Mouse (Mus musculus) spleen, adult 2 months (tissue): Measurements from ENCODE around the gene Terf2ip. TPM values are rescaled to one million over a fixed set of nuclear protein-coding genes. Genes with fewer than 3 reads are reported as not detected.

Experiments used
- DNase-seq, 2 experiments: peaks; one replicate each; pipeline versions ENCODE4 v3.0.0 to v3.0.0-alpha.2; 2012 to 2021; ENCODE audit warnings: low spot score in 2 of 2, low read depth in 1 of 2
- H3K27ac ChIP-seq: fragments of 200-500 bp; 2 replicates; pipeline ENCODE4 v1.5.1; 2012; ENCODE audit warnings: low read length, inconsistent platforms; ENCODE audit not compliant: insufficient read depth
- H3K27me3 ChIP-seq: fragments of 200-500 bp; 2 replicates; pipeline ENCODE4 v1.6.1; 2012; ENCODE audit warnings: mild to moderate bottlenecking, moderate library complexity, low read length, inconsistent platforms; ENCODE audit not compliant: control insufficient read depth, insufficient read depth
- H3K36me3 ChIP-seq: fragments of 200-500 bp; 2 replicates; pipeline ENCODE4 v1.6.1; 2012; ENCODE audit warnings: mild to moderate bottlenecking, low read length, inconsistent platforms; ENCODE audit not compliant: control insufficient read depth, insufficient read depth
- H3K4me1 ChIP-seq: fragments of 200-500 bp; 2 replicates; pipeline ENCODE4 v1.6.1; 2011; ENCODE audit warnings: inconsistent platforms; ENCODE audit not compliant: control insufficient read depth, insufficient read depth, insufficient read length
- H3K4me3 ChIP-seq: fragments of 200-500 bp; 2 replicates; pipeline ENCODE4 v1.5.1; 2011; ENCODE audit warnings: mild to moderate bottlenecking, inconsistent platforms; ENCODE audit not compliant: insufficient read depth, insufficient read length; ENCODE audit errors: extremely low read depth
- CTCF ChIP-seq: fragments of 200-500 bp; IDR thresholded peaks from 2 replicates; pipeline ENCODE4 v1.5.1; 2011; ENCODE audit warnings: mild to moderate bottlenecking, inconsistent platforms; ENCODE audit not compliant: insufficient read depth, insufficient read length, insufficient replicate concordance; ENCODE audit errors: extremely low read depth
- POLR2A ChIP-seq: fragments of 200-500 bp; IDR thresholded peaks from 2 replicates; pipeline ENCODE4 v1.6.1; 2011; ENCODE audit warnings: low read depth, low read length, inconsistent platforms
- WGBS: fragments of 180-500 bp; shearing (Covaris S2); methylation state at CpG from one replicate; pipeline ENCODE4 v1.1.7; 2018; 5-methylcytosine and 5-hydroxymethylcytosine counted together
- polyA plus RNA-seq: library from polyadenylated mRNA; depleted of rRNA; stranded (reverse); fragments of >200 nt; gene quantifications from 2 replicates; pipeline ENCODE4 v1.2.3, GENCODE M21; 2012; rRNA removed

The Terf2ip gene
- 6.9 and 8.1 TPM in 2 replicates for polyA plus RNA-seq

- H3K27me3 ChIP-seq: no peaks in the 10 kb centered on the region
- H3K36me3 ChIP-seq: peaks cover 5% of the 10 kb centered on the region
- peaks cover 8% of the 10 kb centered on the region; the same call in 1 of the 2 replicates for H3K4me1 ChIP-seq
- H3K4me3 ChIP-seq: peak within 1 kb of the TSS; percentile 91
- peak; percentile 83 to 92 for DNase-seq
- WGBS: under 1% methylated on average over 61 of the region's 61 CpGs
- peak; percentile 44 for TF ChIP-seq POLR2A
- no peak for TF ChIP-seq CTCF
- peak within 1 kb of the TSS; percentile 64 for H3K27ac ChIP-seq
These were observed at the start of gene Terf2ip, which contains the start of gene Kars for GRCm38 (mm10) chr8:112010997-112011815. Gene Terf2ip (plus strand): TSS chr8:112011398. Gene Kars (minus strand): TSS chr8:112011323.

- no peaks in the 10 kb centered on the region for H3K27me3 ChIP-seq
- no peak for DNase-seq
- 0 out of 2 replicates have a peak, but pooled peaks cover 2% of the 10 kb centered on the region for H3K4me1 ChIP-seq
- no peak for TF ChIP-seq POLR2A
- no peak for TF ChIP-seq CTCF
- 0 out of 2 replicates have a peak, but pooled peaks cover 2% of the 10 kb centered on the region for H3K36me3 ChIP-seq
- WGBS: 92% methylated on average over 1 of the region's 1 CpGs
- no peak overlapping the region for H3K27ac ChIP-seq
- H3K4me3 ChIP-seq: no peak overlapping the region
These were observed 48.6 kb upstream of the Terf2ip start for GRCm38 (mm10) chr8:111962589-111962988.

- DNase-seq: no peak
- Histone ChIP-seq H3K4me1 (0 out of 2 replicates have a peak, but pooled peaks cover 2% of the 10 kb centered on the region), H3K27ac (no peak overlapping the region), H3K4me3 (no peak overlapping the region), H3K36me3 (0 out of 2 replicates have a peak, but pooled peaks cover 2% of the 10 kb centered on the region), H3K27me3 (no peaks in the 10 kb centered on the region)
- TF ChIP-seq CTCF (no peak), POLR2A (no peak)
- 90% methylated on average over 10 of the region's 10 CpGs for WGBS
These were observed 48.1 kb upstream of the Terf2ip start for GRCm38 (mm10) chr8:111963091-111963490.

GRCm38 (mm10) chr8:111963546-111963945 is 47.7 kb upstream of the Terf2ip start:
- WGBS: 94% methylated on average over 4 of the region's 4 CpGs
- H3K36me3 ChIP-seq: 0 out of 2 replicates have a peak, but pooled peaks cover 2% of the 10 kb centered on the region
- H3K4me1 ChIP-seq: 0 out of 2 replicates have a peak, but pooled peaks cover 2% of the 10 kb centered on the region
- no peaks in the 10 kb centered on the region for H3K27me3 ChIP-seq
- no peak overlapping the region for H3K27ac ChIP-seq
- no peak for DNase-seq
- H3K4me3 ChIP-seq: no peak overlapping the region
- TF ChIP-seq POLR2A (no peak), CTCF (no peak)

- no peak for TF ChIP-seq CTCF
- no peak for TF ChIP-seq POLR2A
- WGBS: 82% methylated on average over 5 of the region's 5 CpGs
- no peaks in the 10 kb centered on the region for H3K27me3 ChIP-seq
- H3K36me3 ChIP-seq: 0 out of 2 replicates have a peak, but pooled peaks cover 2% of the 10 kb centered on the region
- no peak overlapping the region for H3K27ac ChIP-seq
- no peak for DNase-seq
- 0 out of 2 replicates have a peak, but pooled peaks cover 2% of the 10 kb centered on the region for H3K4me1 ChIP-seq
- H3K4me3 ChIP-seq: no peak overlapping the region
These were observed 46.8 kb upstream of the Terf2ip start for GRCm38 (mm10) chr8:111964351-111964750.

- Histone ChIP-seq H3K4me1 (0 out of 2 replicates have a peak, but pooled peaks cover 2% of the 10 kb centered on the region), H3K36me3 (0 out of 2 replicates have a peak, but pooled peaks cover 2% of the 10 kb centered on the region), H3K27me3 (no peaks in the 10 kb centered on the region), H3K4me3 (no peak overlapping the region), H3K27ac (no peak overlapping the region)
- DNase-seq: no peak
- WGBS: 77% methylated on average over 7 of the region's 7 CpGs
- TF ChIP-seq CTCF: no peak
- no peak for TF ChIP-seq POLR2A
These were observed 46.2 kb upstream of the Terf2ip start for GRCm38 (mm10) chr8:111964849-111965561.
